Mouse (Mus musculus): Measurements from ENCODE around the gene Dna2.

DNA sequence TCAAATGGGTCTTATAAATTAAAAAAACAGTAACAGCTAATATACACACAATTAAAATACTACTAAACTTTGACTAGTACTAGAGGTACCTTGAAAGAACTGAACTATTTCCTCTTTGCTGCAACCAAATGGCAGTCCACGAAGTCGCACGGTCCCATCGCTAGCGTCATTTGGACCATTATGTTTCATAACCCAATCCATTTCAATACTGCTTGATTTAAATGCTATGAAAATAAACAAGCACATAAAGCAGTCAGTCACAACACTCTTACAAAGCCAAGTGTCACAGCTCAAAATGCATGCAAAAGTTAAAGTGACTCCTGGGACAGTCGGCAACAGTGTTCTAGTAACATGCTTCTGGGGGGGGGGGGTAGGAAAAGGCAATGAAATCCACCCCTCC, 72.5 kb downstream of the Dna2 start:
- TF ChIP-seq POLR2A (IDR thresholded peaks at IDR 0.05; ENCODE audit: insufficient read depth, low read depth, low read length) (no peak), CTCF (IDR thresholded peaks at IDR 0.05) (no peak)
